Mouse (Mus musculus): ENCODE measurements around the gene Myh7b. TPM values are rescaled to one million over a fixed set of nuclear protein-coding genes. Genes with fewer than 3 reads are reported as not detected.
"Not testable (repeated sequence)": the region's sequence is repeated elsewhere in the genome, so short reads cannot be mapped to it uniquely, and the experiment has no call there.

Myh7b gene
- polyA plus RNA-seq, 1 experiment from 2014 or later, result 1.0 TPM

GRCm38 (mm10) chr2:155591676-155592075 lies 19.3 kb upstream of the Myh7b start:
- peak overlapping the region; percentile 73 for H3K4me2 ChIP-seq (ENCODE audit: low read length)
- peaks cover 9% of the 10 kb centered on the region for H3K4me1 ChIP-seq (ENCODE audit: control insufficient read depth, insufficient read depth, low read length)
- H3K4me3 ChIP-seq (ENCODE audit: low read depth, low read length), result peak overlapping the region; percentile 60
- no peak for ATAC-seq
- 8% methylated on average over 6 of the region's 6 CpGs for WGBS
- H3K27me3 ChIP-seq (ENCODE audit: control insufficient read depth, insufficient read depth, low read depth, low read length), result no peaks in the 10 kb centered on the region; the same call in 1 of the 2 replicates
- H3K9me3 ChIP-seq (replicated peaks; ENCODE audit: control insufficient read depth, low read length, poor library complexity, severe bottlenecking), result no peaks in the 10 kb centered on the region
- no peaks in the 10 kb centered on the region for H3K36me3 ChIP-seq (ENCODE audit: control insufficient read depth, insufficient read depth, low read length)
- peak overlapping the region; percentile 68 for H3K9ac ChIP-seq (ENCODE audit: low read depth, low read length)
- H3K27ac ChIP-seq (ENCODE audit: low read length), result peak overlapping the region; percentile 66; the same call in 1 of the 2 replicates

GRCm38 (mm10) chr2:155592137-155592853 lies 18.7 kb upstream of the Myh7b start, which contains the start of gene Gss:
Gss (minus strand) TSS chr2:155592810.
- H3K9ac ChIP-seq (ENCODE audit: low read depth, low read length), result peak within 1 kb of the TSS; percentile 68
- WGBS, result under 1% methylated on average over 53 of the region's 53 CpGs
- peak within 1 kb of the TSS; percentile 66 for H3K27ac ChIP-seq (ENCODE audit: low read length)
- peaks cover 9% of the 10 kb centered on the region for H3K4me1 ChIP-seq (ENCODE audit: control insufficient read depth, insufficient read depth, low read length)
- H3K4me3 ChIP-seq (ENCODE audit: low read depth, low read length), result peak within 1 kb of the TSS; percentile 60
- H3K27me3 ChIP-seq (ENCODE audit: control insufficient read depth, insufficient read depth, low read depth, low read length), result no peaks in the 10 kb centered on the region; the same call in 1 of the 2 replicates
- peak within 1 kb of the TSS; percentile 73 for H3K4me2 ChIP-seq (ENCODE audit: low read length)
- no peaks in the 10 kb centered on the region for H3K9me3 ChIP-seq (replicated peaks; ENCODE audit: control insufficient read depth, low read length, poor library complexity, severe bottlenecking)
- ATAC-seq, result peak; percentile 93
- H3K36me3 ChIP-seq (ENCODE audit: control insufficient read depth, insufficient read depth, low read length), result no peaks in the 10 kb centered on the region

GRCm38 (mm10) chr2:155592854-155593283 lies 18.1 kb upstream of the Myh7b start:
- no peaks in the 10 kb centered on the region for H3K9me3 ChIP-seq (replicated peaks; ENCODE audit: control insufficient read depth, low read length, poor library complexity, severe bottlenecking)
- H3K36me3 ChIP-seq (ENCODE audit: control insufficient read depth, insufficient read depth, low read length), result no peaks in the 10 kb centered on the region
- H3K4me3 ChIP-seq (ENCODE audit: low read depth, low read length), result peak overlapping the region; percentile 60
- peak overlapping the region; percentile 68 for H3K9ac ChIP-seq (ENCODE audit: low read depth, low read length)
- WGBS, result 2% methylated on average over 9 of the region's 9 CpGs
- H3K4me2 ChIP-seq (ENCODE audit: low read length), result peak overlapping the region; percentile 73
- ATAC-seq, result no peak
- peaks cover 9% of the 10 kb centered on the region for H3K4me1 ChIP-seq (ENCODE audit: control insufficient read depth, insufficient read depth, low read length)
- no peaks in the 10 kb centered on the region; the same call in 1 of the 2 replicates for H3K27me3 ChIP-seq (ENCODE audit: control insufficient read depth, insufficient read depth, low read depth, low read length)
- H3K27ac ChIP-seq (ENCODE audit: low read length), result peak overlapping the region; percentile 53; the same call in 1 of the 2 replicates

- no peak overlapping the region for H3K27ac ChIP-seq (ENCODE audit: low read length)
- ATAC-seq, result no peak
- peaks cover 9% of the 10 kb centered on the region for H3K4me1 ChIP-seq (ENCODE audit: control insufficient read depth, insufficient read depth, low read length)
- 85% methylated on average over 6 of the region's 6 CpGs for WGBS
- no peak overlapping the region for H3K9ac ChIP-seq (ENCODE audit: low read depth, low read length)
- H3K4me3 ChIP-seq (ENCODE audit: low read depth, low read length), result no peak overlapping the region
- H3K36me3 ChIP-seq (ENCODE audit: control insufficient read depth, insufficient read depth, low read length), result no peaks in the 10 kb centered on the region
- no peak overlapping the region for H3K4me2 ChIP-seq (ENCODE audit: low read length)
- no peaks in the 10 kb centered on the region; the same call in 1 of the 2 replicates for H3K27me3 ChIP-seq (ENCODE audit: control insufficient read depth, insufficient read depth, low read depth, low read length)
- no peaks in the 10 kb centered on the region for H3K9me3 ChIP-seq (replicated peaks; ENCODE audit: control insufficient read depth, low read length, poor library complexity, severe bottlenecking)
Observed at GRCm38 (mm10) chr2:155595516-155595915, 15.5 kb upstream of the Myh7b start.

GRCm38 (mm10) chr2:155603707-155604106 lies 7.3 kb upstream of the Myh7b start:
- Histone ChIP-seq H3K4me1 (ENCODE audit: control insufficient read depth, insufficient read depth, low read length) (no peaks in the 10 kb centered on the region), H3K9ac (ENCODE audit: low read depth, low read length) (no peak overlapping the region), H3K36me3 (ENCODE audit: control insufficient read depth, insufficient read depth, low read length) (no peaks in the 10 kb centered on the region), H3K4me2 (ENCODE audit: low read length) (no peak overlapping the region), H3K4me3 (ENCODE audit: low read depth, low read length) (no peak overlapping the region), H3K27ac (ENCODE audit: low read length) (no peak overlapping the region), H3K27me3 (ENCODE audit: control insufficient read depth, insufficient read depth, low read depth, low read length) (no peaks in the 10 kb centered on the region), H3K9me3 (replicated peaks; ENCODE audit: control insufficient read depth, low read length, poor library complexity, severe bottlenecking) (no peaks in the 10 kb centered on the region)
- no peak for ATAC-seq
- WGBS, result 56% methylated on average over 3 of the region's 3 CpGs

- Histone ChIP-seq H3K4me1 (ENCODE audit: control insufficient read depth, insufficient read depth, low read length) (no peaks in the 10 kb centered on the region), H3K9ac (ENCODE audit: low read depth, low read length) (no peak overlapping the region), H3K27me3 (ENCODE audit: control insufficient read depth, insufficient read depth, low read depth, low read length) (no peaks in the 10 kb centered on the region), H3K9me3 (replicated peaks; ENCODE audit: control insufficient read depth, low read length, poor library complexity, severe bottlenecking) (no peaks in the 10 kb centered on the region), H3K36me3 (ENCODE audit: control insufficient read depth, insufficient read depth, low read length) (no peaks in the 10 kb centered on the region), H3K27ac (ENCODE audit: low read length) (no peak overlapping the region), H3K4me2 (ENCODE audit: low read length) (no peak overlapping the region), H3K4me3 (ENCODE audit: low read depth, low read length) (no peak overlapping the region)
- ATAC-seq, result no peak
- WGBS, result 62% methylated on average over 10 of the region's 10 CpGs
Observed at GRCm38 (mm10) chr2:155604560-155605235, 6.3 kb upstream of the Myh7b start.

GRCm38 (mm10) chr2:155605236-155605589 lies 5.8 kb upstream of the Myh7b start:
- H3K36me3 ChIP-seq (ENCODE audit: control insufficient read depth, insufficient read depth, low read length); H3K9me3 ChIP-seq (replicated peaks; ENCODE audit: control insufficient read depth, low read length, poor library complexity, severe bottlenecking); ATAC-seq; H3K4me2 ChIP-seq (ENCODE audit: low read length); H3K4me3 ChIP-seq (ENCODE audit: low read depth, low read length); H3K4me1 ChIP-seq (ENCODE audit: control insufficient read depth, insufficient read depth, low read length); H3K9ac ChIP-seq (ENCODE audit: low read depth, low read length); H3K27me3 ChIP-seq (ENCODE audit: control insufficient read depth, insufficient read depth, low read depth, low read length); H3K27ac ChIP-seq (ENCODE audit: low read length): not testable (repeated sequence)
- 80% methylated on average over 4 of the region's 4 CpGs for WGBS

- H3K4me2 ChIP-seq (ENCODE audit: low read length), result no peak overlapping the region
- no peaks in the 10 kb centered on the region for H3K4me1 ChIP-seq (ENCODE audit: control insufficient read depth, insufficient read depth, low read length)
- 77% methylated on average over 4 of the region's 4 CpGs for WGBS
- no peak overlapping the region for H3K9ac ChIP-seq (ENCODE audit: low read depth, low read length)
- H3K9me3 ChIP-seq (replicated peaks; ENCODE audit: control insufficient read depth, low read length, poor library complexity, severe bottlenecking), result no peaks in the 10 kb centered on the region
- H3K27ac ChIP-seq (ENCODE audit: low read length), result no peak overlapping the region
- no peak for ATAC-seq
- H3K36me3 ChIP-seq (ENCODE audit: control insufficient read depth, insufficient read depth, low read length), result no peaks in the 10 kb centered on the region
- H3K4me3 ChIP-seq (ENCODE audit: low read depth, low read length), result no peak overlapping the region
- H3K27me3 ChIP-seq (ENCODE audit: control insufficient read depth, insufficient read depth, low read depth, low read length), result no peaks in the 10 kb centered on the region
Observed at GRCm38 (mm10) chr2:155606360-155606759, 4.7 kb upstream of the Myh7b start.

All from midbrain, embryonic 16.5 days (tissue).